Mouse (Mus musculus) adrenal gland, postnatal 25 days (tissue): Measurements from ENCODE around the gene Fbxo39. TPM values are rescaled to one million over a fixed set of nuclear protein-coding genes. Genes with fewer than 3 reads are reported as not detected.
A peak's percentile ranks its signal among the peaks of the same experiment; 100 is the strongest.

ENCODE experiments used
- DNase-seq: peaks from one replicate; pipeline ENCODE4 v3.0.0; 2021; ENCODE audit warnings: mixed read lengths
- long read RNA-seq: library from polyadenylated mRNA; stranded (forward); transcript quantifications from one replicate; pipeline ENCODE4 v2.0.0, GENCODE M21; 2021
- total RNA-seq: library from RNA; stranded (reverse); gene quantifications from 2 replicates; pipeline ENCODE4 v1.2.3, GENCODE M21; 2021

Gene Fbxo39
- 0.18 TPM in 1 of 2 replicates, not detected in the other for total RNA-seq
- long read RNA-seq = 0 reads

GRCm38 (mm10) chr11:72314151-72314895 lies at the start of gene Fbxo39:
TSS of gene Fbxo39 (plus strand) at chr11:72314444.
- DNase-seq = no peak

DNA sequence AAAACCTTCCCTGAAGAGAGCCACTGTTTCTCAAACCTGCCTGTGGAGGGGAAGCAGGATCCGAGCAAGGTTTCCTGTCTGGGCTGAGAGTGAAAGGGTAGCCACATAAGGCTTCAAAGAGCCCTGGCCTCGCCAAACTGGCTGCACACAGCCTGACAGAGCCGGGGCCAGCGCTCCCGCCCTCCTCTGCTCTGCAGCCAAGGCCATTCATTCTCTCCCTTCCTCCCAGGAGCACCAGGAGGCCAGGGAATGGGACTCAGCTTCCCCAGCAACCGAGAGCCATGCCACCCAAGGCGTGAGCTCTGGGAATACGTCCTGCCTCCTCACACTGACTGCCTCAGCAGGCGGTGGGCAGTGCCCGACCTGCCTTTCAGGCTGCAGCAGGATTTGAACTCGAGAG lies 48.8 kb upstream of the Fbxo39 start:
- peak; percentile 38 for DNase-seq

GRCm38 (mm10) chr11:72266207-72266959 lies 47.9 kb upstream of the Fbxo39 start:
- peak; percentile 52 for DNase-seq

- DNase-seq = peak; percentile 8
These were observed 47.2 kb upstream of the Fbxo39 start, which contains the start of gene Slc13a5 for GRCm38 (mm10) chr11:72266960-72267560. TSS of gene Slc13a5 (minus strand) at chr11:72267222.

DNA sequence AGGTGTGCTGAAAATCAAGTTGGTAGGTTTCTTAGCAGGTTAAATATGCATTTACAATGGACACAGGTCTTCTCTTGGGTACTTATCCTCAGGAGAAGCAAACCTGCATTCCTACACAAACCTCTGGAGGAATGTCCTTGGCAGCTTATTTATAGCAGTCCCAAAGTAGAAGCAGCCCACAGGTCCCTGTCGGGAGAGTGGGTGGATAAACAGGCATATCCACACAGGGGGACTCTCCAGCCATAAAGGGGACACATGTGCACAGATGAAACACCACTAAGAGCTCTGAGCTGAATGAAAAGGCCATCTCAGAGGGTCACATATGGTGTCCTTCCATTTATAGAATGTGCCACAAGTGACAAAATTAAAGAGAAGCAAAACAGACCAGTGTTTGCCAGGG lies 42.5 kb upstream of the Fbxo39 start:
- no peak for DNase-seq

GRCm38 (mm10) chr11:72273341-72273740 lies 40.9 kb upstream of the Fbxo39 start:
- DNase-seq = no peak

- DNase-seq = no peak
These were observed 32.9 kb upstream of the Fbxo39 start for GRCm38 (mm10) chr11:72281143-72281851.

DNA sequence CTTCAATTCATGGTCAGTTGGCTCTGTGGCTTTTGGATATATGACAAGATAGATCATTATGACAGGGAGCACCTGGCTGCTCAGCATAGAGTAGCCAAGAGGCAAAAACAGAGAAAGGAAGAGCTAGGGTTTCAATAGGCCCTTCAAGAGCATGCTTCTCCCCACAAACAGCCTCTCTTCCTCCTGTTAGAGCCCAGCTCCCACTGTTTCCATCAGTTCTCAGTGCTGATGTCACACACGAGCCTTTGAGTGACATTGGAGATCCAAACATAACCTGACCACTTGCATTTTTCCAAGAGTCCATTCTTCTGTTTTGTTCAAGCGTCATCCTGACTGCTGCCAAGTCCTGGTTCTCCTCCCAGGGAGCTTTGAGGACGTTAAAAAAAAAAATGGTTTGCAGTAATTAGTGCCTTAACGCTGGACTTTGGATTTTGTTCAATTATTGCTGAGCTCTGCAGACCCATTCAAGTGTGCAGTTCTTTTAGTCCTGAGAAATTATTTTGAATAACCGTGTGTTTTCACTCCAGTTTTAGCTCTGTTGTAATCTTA lies 32.3 kb upstream of the Fbxo39 start:
- DNase-seq = no peak

DNA sequence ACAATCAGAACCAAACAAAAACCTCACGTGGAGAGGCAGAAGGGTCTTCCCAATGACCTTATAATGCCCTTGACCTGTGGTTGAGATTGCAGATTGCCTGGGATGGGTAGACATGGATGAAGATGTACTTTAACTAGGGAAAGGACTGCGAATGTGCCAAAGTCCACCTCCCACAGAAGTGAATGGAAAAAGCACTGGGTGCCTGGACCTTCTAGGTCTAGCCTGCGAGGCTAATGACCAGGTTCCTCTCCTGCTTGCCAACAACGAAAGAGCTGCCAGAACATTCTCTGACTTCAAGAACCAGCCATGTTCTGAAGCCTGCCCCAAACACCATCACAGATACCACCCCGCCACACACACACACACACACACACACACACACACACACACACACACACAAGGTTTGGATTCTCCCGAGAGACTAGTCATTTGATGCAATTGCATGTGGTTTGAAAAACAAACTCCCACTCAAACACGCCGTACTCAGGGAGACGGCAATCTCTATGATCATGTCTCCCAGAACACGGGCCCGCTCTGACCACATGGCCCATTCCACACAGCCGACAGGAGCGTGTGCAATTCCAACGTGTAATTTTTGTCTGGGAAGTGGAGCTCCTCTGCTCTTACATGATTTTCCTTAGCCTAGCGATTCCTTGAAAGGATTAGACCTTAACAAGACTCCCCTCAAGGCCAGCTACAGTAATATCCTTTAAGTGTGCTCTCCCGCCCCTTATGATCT lies 30.6 kb upstream of the Fbxo39 start:
- no peak for DNase-seq

DNA sequence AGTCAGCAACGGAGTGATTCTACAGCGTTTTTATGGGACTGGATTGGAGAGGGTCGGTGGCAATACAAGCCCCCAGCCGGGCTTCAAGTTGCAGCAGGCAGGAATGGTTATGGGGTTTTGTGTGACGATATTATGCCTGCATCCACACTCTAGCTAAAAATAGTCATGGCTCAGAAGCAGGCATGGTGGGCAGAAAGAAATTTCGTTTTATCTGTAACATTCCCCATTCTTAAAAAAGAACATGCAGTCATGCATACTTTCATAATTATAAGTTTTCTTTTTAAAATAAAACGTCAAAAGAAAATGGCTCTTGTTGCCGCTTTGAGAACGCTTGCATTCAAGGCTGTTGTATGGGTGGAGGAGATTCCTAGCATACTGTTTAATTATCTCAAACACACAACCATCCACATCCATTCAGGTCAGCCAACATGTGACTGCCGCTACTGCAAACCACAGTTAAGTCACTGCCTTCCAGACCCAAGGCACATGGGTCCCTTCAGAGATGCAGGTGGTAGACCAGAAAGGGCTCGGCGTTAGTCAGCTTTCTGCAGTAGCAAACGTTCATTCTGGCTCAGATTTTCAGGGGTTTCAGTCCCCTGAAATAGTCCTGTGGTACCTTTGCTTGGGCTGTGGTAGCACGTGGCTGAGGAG lies 29.6 kb upstream of the Fbxo39 start:
- no peak for DNase-seq

DNA sequence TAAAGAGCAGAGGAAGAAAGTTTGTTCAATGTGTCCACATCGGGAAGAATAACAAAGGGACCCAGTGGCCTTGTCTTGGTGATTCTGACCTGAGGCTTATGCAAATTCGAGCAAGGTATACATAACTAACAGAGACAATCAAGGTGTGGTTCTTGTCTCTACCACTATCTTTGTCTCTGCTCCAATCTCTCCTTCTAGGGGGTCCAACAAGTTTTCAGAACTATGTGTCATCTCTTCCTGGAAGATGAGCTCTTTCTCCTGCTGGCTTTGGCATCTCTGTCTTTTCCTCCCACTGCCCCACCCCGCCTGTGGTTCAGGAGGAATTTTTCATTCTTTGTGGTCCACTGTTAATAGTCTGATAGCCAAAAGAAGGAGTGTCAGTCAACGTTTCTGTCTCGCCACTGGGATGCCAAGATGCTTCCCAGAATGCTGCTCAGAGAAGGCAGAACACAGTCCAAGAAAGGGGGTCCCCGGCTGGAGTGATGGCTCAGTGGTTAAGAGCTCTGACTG lies 28.2 kb upstream of the Fbxo39 start:
- DNase-seq = no peak

DNA sequence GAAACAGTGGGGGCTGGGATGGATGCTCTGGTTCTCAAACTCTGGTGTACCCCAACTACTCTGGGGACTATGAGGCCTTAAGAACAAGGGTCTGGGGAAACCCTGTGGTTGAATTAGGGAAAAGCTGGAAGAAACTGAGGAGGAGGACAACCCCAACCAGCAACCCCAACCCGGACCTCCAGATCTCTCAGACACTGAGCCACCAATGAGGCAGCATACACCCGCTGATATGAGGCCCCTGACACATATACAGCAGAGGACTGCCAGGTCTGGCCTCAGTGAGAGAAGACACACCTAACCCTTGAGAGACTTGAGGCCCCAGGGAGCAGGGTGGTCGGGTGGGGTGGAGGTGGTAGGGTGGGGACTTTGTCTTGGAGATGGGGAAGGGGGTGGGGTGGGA lies 27.6 kb upstream of the Fbxo39 start:
- no peak for DNase-seq

DNA sequence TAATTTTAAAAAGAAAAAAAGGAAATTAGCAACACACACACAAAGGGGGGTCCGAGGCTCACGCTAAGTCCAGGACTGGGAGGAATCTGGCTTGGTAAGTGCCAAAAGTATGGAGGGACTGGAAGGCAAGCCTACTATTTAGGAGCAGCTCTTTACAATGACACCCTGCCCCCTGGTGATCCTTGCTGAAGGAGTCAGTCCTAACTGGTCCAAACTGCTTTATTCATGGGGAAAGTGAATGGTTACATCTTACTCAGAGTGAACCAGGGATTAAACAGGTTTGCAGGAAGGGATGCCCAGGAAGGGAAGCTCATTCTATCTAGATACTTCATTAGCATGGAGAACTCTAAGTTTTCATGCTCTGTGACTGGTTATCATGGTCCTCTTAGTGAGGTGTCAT lies 27.1 kb upstream of the Fbxo39 start:
- no peak for DNase-seq

GRCm38 (mm10) chr11:72287543-72287942 lies 26.7 kb upstream of the Fbxo39 start:
- no peak for DNase-seq

GRCm38 (mm10) chr11:72293116-72293515 lies 21.1 kb upstream of the Fbxo39 start:
- no peak for DNase-seq

DNA sequence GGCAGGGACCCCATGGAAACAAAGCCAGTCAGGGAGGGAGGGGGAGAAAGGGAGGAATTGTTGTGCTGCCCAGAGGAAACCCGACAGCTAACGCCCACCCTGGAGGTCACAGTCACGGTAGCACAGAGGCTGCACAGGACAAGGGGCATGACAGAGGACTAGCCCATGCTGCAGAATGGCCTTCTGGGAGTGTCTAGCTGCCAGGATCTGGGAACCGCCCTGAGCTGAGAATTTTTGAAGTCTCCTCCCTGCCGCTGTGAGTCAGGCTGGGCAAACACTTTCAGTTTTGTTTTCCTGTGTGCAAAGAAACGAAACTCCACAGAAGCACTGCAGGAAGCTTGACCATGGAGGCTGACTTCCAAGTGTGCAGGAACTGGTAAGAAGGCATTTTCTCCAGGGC lies 12.9 kb upstream of the Fbxo39 start, which contains the start of gene Xaf1:
Xaf1 (plus strand) TSS at position 296 of the 400 bp plus-strand sequence.
- DNase-seq = peak; percentile 55

DNA sequence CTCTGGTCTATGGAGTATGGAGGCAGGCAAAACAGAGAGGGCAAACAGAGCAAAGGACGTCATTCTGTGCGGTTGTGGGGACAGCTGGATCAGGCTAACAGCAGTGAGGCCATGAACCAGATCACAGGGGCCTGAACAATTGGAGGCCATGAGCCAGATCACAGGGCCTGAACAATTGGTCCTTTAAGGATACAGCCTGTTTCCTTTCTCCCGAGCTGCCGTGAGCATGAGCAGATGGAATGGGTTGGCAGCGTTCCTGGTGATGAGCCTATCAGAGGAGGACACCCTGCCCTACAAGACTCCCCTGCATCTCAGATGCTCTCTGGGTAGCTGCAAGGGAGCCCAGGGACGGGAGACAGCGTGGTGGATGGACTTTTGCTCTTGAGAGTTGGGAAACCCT lies 12.0 kb upstream of the Fbxo39 start:
- peak; percentile 62 for DNase-seq

DNA sequence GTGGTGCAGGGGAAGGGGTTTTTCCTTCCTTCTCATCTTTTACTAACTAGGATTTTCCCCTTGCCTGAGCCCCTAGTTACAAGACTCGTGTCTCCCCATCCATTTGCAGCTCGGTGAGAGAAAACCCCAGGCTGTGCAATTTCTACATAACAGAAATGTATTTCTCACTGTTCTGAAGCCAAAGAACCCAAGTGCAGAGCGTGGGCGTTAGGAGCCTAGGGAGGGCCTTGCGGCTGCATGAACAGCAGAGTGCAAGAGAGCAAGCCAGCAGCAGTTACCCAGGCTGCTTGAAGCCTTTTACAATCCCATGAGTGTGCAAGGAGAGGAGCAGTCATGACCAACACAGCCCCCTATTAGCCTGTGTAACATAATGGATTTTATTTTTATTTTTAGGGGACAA lies 6.8 kb upstream of the Fbxo39 start:
- DNase-seq = no peak

- DNase-seq = no peak
These were observed 5.3 kb upstream of the Fbxo39 start for GRCm38 (mm10) chr11:72308982-72309381.

- DNase-seq = no peak
These were observed 3.8 kb upstream of the Fbxo39 start for GRCm38 (mm10) chr11:72310491-72310890.
